Mouse (Mus musculus) embryonic facial prominence, embryonic 11.5 days (tissue): ENCODE results near the gene Mrps5. TPM values are rescaled to one million over a fixed set of nuclear protein-coding genes. Genes with fewer than 3 reads are reported as not detected.
A peak's percentile ranks its signal among the peaks of the same experiment; 100 is the strongest.
"Not testable (repeated sequence)": the region's sequence is repeated elsewhere in the genome, so short reads cannot be mapped to it uniquely, and the experiment has no call there.

Experiments
- ATAC-seq: fragments of 200-750 bp; cut with Nextera tagmentation; replicated peaks from 2 replicates; pipeline ENCODE4 v1.8.0; 2017; ENCODE audit warnings: low read depth; ENCODE audit not compliant: insufficient number of reproducible peaks, low FRiP score, low TSS enrichment
- DNase-seq: peaks from one replicate; pipeline ENCODE4 v3.0.0-alpha.2; 2015; ENCODE audit warnings: low spot score
- H3K27ac ChIP-seq: fragments of 300-500 bp; sonication (generic); replicated peaks from 2 replicates; pipeline ENCODE4 v1.5.1; 2014; ENCODE audit warnings: mild to moderate bottlenecking, low read depth, low read length, control low read depth
- H3K27me3 ChIP-seq: fragments of 300-500 bp; sonication (generic); 2 replicates; pipeline ENCODE4 v1.6.1; 2014; ENCODE audit warnings: mild to moderate bottlenecking, low read length, moderate library complexity, mixed read lengths; ENCODE audit not compliant: control insufficient read depth, insufficient read depth
- H3K36me3 ChIP-seq: fragments of 300-500 bp; sonication (generic); replicated peaks from 2 replicates; pipeline ENCODE4 v1.6.1; 2014; ENCODE audit warnings: low read depth, mild to moderate bottlenecking, low read length, moderate library complexity, mixed read lengths; ENCODE audit not compliant: control insufficient read depth, insufficient read depth
- H3K4me1 ChIP-seq: fragments of 300-500 bp; sonication (generic); 2 replicates; pipeline ENCODE4 v1.6.1; 2014; ENCODE audit warnings: low read length, mixed read lengths; ENCODE audit not compliant: control insufficient read depth, insufficient read depth
- H3K4me2 ChIP-seq: fragments of 300-500 bp; sonication (generic); 2 replicates; pipeline ENCODE4 v1.6.1; 2014; ENCODE audit warnings: low read depth, mild to moderate bottlenecking, control low read depth, low read length, moderate library complexity
- H3K4me3 ChIP-seq: fragments of 300-500 bp; sonication (generic); 2 replicates; pipeline ENCODE4 v1.5.1; 2014; ENCODE audit warnings: low read depth, low read length, control low read depth
- H3K9ac ChIP-seq: fragments of 300-500 bp; sonication (generic); replicated peaks from 2 replicates; pipeline ENCODE4 v1.6.1; 2014; ENCODE audit warnings: mild to moderate bottlenecking, control low read depth, low read length
- H3K9me3 ChIP-seq: fragments of 300-500 bp; sonication (generic); replicated peaks from 2 replicates; pipeline ENCODE4 v1.6.1; 2016; ENCODE audit warnings: mild to moderate bottlenecking, low read length, inconsistent platforms, mixed read lengths; ENCODE audit not compliant: control insufficient read depth
- WGBS: fragments of 180-500 bp; shearing (Covaris S2); extraction: QIAGEN DNeasy Blood & Tissue Kit; methylation state at CpG from one replicate; pipeline ENCODE4 v1.1.7; 2014; 5-methylcytosine and 5-hydroxymethylcytosine counted together
- polyA plus RNA-seq: library from polyadenylated mRNA; unstranded; fragments of >200 nt; fragmentation: Nextera tagmentation; extraction: Ambion mirVana; gene quantifications from 2 replicates; pipeline ENCODE4 v1.2.1, GENCODE M21; 2014

Mrps5 gene
- polyA plus RNA-seq, 1 experiment from 2014 or later, result 152 TPM

- H3K27me3 ChIP-seq, H3K9me3 ChIP-seq, ATAC-seq, H3K4me3 ChIP-seq, H3K27ac ChIP-seq, H3K4me1 ChIP-seq, H3K9ac ChIP-seq, DNase-seq, H3K36me3 ChIP-seq, H3K4me2 ChIP-seq: not testable (repeated sequence)
- WGBS, result 65% methylated on average over 6 of the region's 8 CpGs
Observed at GRCm38 (mm10) chr2:127603383-127603782, 16.4 kb downstream of the Mrps5 start.

DNA sequence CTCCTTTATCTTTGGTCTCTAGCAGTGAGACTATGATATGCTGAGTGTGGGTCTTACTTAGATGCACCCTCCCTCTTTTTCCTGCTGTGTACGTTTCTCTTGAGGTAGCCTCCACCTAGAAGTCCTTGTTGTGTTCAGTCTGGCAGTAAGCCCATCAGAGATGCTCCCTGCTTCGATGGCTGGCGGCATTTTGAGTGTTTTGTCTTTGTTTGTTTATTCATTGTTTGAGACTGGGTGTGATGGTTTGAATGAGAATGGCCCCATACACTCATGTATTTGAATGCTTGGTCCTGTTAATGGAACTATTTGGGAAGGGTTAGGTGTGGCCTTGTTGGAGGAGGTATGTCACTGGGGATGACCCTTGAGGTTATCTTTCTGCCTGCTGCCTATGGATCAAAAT, 18.2 kb downstream of the Mrps5 start:
- no peaks in the 10 kb centered on the region for H3K9me3 ChIP-seq
- no peak overlapping the region for H3K4me2 ChIP-seq
- no peaks in the 10 kb centered on the region for H3K27me3 ChIP-seq
- H3K36me3 ChIP-seq, result peaks cover 2% of the 10 kb centered on the region
- H3K27ac ChIP-seq, result no peak overlapping the region
- no peak overlapping the region for H3K9ac ChIP-seq
- H3K4me1 ChIP-seq, result no peaks in the 10 kb centered on the region
- WGBS, result 97% methylated on average over 3 of the region's 3 CpGs
- DNase-seq (no peak), ATAC-seq (no peak)
- H3K4me3 ChIP-seq, result no peak overlapping the region

- 38% methylated on average over 3 of the region's 3 CpGs for WGBS
- H3K9me3 ChIP-seq, result no peaks in the 10 kb centered on the region
- no peak overlapping the region for H3K4me3 ChIP-seq
- no peaks in the 10 kb centered on the region; the same call in 1 of the 2 replicates for H3K36me3 ChIP-seq
- no peak overlapping the region for H3K27ac ChIP-seq
- H3K4me2 ChIP-seq, result no peak overlapping the region
- peak; percentile 53; the same call in 1 of the 2 replicates for ATAC-seq
- no peak overlapping the region for H3K9ac ChIP-seq
- peak; percentile 80 for DNase-seq
- H3K4me1 ChIP-seq, result no peaks in the 10 kb centered on the region
- no peaks in the 10 kb centered on the region for H3K27me3 ChIP-seq
Observed at GRCm38 (mm10) chr2:127608234-127608633, 21.2 kb downstream of the Mrps5 start.

DNA sequence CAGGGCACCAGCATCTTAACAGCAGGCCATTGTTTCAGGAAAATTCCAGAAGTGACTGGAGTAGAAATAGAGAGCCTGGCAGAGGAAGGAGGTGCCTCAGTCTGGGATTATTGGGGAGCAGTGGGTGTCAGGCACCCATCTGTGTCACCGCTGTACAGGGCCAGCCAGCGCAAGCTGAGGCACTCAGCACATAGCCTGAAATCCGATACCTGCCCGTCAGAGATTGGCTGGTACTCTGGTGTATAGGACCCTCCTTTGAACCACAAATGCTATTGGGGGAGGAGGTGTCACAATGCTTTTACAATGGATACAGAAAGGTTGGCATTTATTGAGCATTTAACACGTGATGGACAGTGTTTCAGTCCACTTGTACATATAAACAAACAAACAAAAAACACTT, 22.0 kb downstream of the Mrps5 start:
- Histone ChIP-seq H3K9me3 (no peaks in the 10 kb centered on the region), H3K27ac (no peak overlapping the region), H3K27me3 (no peaks in the 10 kb centered on the region), H3K9ac (no peak overlapping the region), H3K4me2 (no peak overlapping the region), H3K4me3 (no peak overlapping the region), H3K36me3 (no peaks in the 10 kb centered on the region; the same call in 1 of the 2 replicates), H3K4me1 (no peaks in the 10 kb centered on the region)
- DNase-seq, result peak; percentile 49
- peak; percentile 87 for ATAC-seq
- 4% methylated on average over 5 of the region's 5 CpGs for WGBS

GRCm38 (mm10) chr2:127611386-127611785, 24.4 kb downstream of the Mrps5 start:
- Histone ChIP-seq H3K4me1 (no peaks in the 10 kb centered on the region), H3K36me3 (no peaks in the 10 kb centered on the region), H3K4me2 (no peak overlapping the region), H3K9ac (no peak overlapping the region), H3K27ac (no peak overlapping the region), H3K9me3 (no peaks in the 10 kb centered on the region), H3K27me3 (no peaks in the 10 kb centered on the region), H3K4me3 (no peak overlapping the region)
- WGBS, result 84% methylated on average over 4 of the region's 4 CpGs
- ATAC-seq (no peak), DNase-seq (no peak)

DNA sequence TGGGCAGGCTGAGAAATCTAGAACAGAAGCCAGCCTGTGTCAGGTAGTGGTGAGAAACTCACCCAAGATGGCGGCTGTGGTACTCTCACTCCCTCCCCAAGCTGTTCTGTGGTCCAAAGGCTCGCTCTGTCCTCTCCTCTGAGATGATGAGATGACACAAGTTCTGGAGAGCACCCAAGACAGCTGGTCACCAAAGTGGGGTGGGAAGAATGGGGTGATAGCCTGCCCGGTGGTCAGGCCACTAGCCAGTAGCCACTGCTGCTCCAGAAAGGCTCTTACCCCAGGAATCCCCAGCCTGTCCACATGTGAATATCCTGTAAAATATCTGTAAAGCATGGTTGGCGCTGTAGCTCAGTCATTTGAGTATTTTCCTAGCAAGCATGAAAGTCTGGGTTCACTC, 25.3 kb downstream of the Mrps5 start:
- Histone ChIP-seq H3K4me2 (no peak overlapping the region), H3K9me3 (no peaks in the 10 kb centered on the region), H3K27ac (no peak overlapping the region), H3K4me1 (no peaks in the 10 kb centered on the region), H3K4me3 (no peak overlapping the region), H3K9ac (no peak overlapping the region), H3K27me3 (no peaks in the 10 kb centered on the region), H3K36me3 (no peaks in the 10 kb centered on the region)
- no peak for DNase-seq
- 96% methylated on average over 4 of the region's 4 CpGs for WGBS
- ATAC-seq, result no peak

- Histone ChIP-seq H3K27ac (no peak overlapping the region), H3K4me2 (no peak overlapping the region), H3K4me3 (no peak overlapping the region), H3K4me1 (no peaks in the 10 kb centered on the region), H3K27me3 (no peaks in the 10 kb centered on the region), H3K36me3 (no peaks in the 10 kb centered on the region), H3K9ac (no peak overlapping the region), H3K9me3 (no peaks in the 10 kb centered on the region)
- DNase-seq, result no peak
- ATAC-seq, result no peak
- 86% methylated on average over 3 of the region's 3 CpGs for WGBS
Observed at GRCm38 (mm10) chr2:127619311-127619710, 32.3 kb downstream of the Mrps5 start.

DNA sequence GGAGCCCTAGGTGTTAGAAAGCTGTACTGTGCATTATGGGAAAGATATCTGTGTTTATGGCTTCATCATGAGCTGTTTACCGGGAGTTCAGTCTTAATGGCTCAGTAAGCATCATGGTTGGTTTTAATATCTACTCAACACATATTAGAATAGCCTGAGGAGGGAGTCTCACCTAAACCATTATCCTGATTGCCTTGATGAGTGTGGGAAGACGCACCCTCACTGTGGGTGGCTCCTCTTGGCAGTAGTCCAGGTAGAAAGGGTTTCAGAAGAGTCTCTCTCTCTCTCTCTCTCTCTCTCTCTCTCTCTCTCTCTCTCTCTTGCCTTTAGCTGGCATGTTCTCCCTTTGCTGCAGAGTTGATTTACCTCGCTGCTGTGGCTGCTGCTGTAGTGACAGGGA, 35.0 kb downstream of the Mrps5 start:
- no peaks in the 10 kb centered on the region for H3K27me3 ChIP-seq
- no peak overlapping the region for H3K4me2 ChIP-seq
- ATAC-seq (no peak), DNase-seq (no peak)
- H3K36me3 ChIP-seq, result no peaks in the 10 kb centered on the region
- no peak overlapping the region for H3K4me3 ChIP-seq
- 67% methylated on average over 3 of the region's 3 CpGs for WGBS
- no peaks in the 10 kb centered on the region for H3K4me1 ChIP-seq
- no peak overlapping the region for H3K9ac ChIP-seq
- no peaks in the 10 kb centered on the region for H3K9me3 ChIP-seq
- H3K27ac ChIP-seq, result no peak overlapping the region
